Mouse (Mus musculus) adrenal gland, postnatal 10 days (tissue): ENCODE data around the gene Glmn. TPM values are rescaled to one million over a fixed set of nuclear protein-coding genes. Genes with fewer than 3 reads are reported as not detected.

Experiments used
- DNase-seq: peaks from one replicate; pipeline ENCODE4 v3.0.0; 2021; ENCODE audit warnings: mixed read lengths
- long read RNA-seq, 2 experiments: library from polyadenylated mRNA; stranded (forward); transcript quantifications; one replicate each; pipeline ENCODE4 v2.0.0; 2021
- total RNA-seq, 2 experiments: library from RNA; stranded (reverse); gene quantifications; 2 replicates each; pipeline ENCODE4 v1.2.3; 2021

Glmn gene
- total RNA-seq, result 10 to 100 TPM; 10.8 to 15.4 TPM
- long read RNA-seq, experiment 1, transcript Glmn-201 (19 exons, 2,015 nt), result major isoform, 5 of 7 reads
- long read RNA-seq, experiment 1, partial matches to known transcripts, result 0 of 7 reads
- long read RNA-seq, experiment 1, other reads (novel, unspliced or antisense), result 2 of 7 reads
- long read RNA-seq, experiment 2, partial matches to known transcripts, result 0 of 4 reads
- long read RNA-seq, experiment 2, other reads (novel, unspliced or antisense), result 0 of 4 reads

DNA sequence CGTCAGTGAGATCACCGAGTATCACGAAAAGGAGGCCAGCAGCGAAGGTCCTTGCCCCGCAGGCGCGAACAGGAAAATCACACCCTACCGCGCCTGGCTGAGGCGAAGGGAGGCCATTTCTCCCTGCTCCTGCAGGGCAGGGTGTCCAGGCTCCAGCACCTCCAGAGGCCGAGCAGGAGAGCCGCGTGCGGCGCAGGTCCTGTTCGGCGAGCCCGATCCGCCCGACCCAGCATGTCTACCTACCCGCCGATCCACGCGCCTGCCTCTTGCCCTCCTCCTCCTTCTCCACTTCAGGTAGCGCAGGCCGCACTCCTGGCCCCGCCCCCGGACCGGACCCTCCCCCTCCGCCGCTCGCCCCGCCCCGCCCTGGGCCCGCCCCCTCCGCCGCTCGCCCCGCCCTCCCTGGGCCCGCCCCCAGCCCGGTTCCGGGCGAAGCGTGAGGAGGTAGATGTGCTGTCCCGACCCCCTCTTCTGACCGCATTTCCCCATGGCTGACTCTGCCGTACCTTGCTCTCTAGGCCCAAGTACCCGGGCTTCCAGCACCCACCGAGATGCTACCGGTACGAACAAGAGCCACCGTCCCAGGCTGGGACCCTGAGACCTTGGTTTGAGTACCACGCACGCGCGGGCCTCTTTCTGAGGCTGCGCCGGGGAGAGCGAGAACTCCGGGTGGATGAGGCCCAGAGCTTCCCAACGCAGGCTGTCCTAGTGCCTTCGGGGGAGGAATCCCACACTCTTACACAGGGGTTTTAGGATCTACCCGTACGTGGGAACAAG, at the start of gene Glmn, which contains the start of gene Rpap2:
Glmn (minus strand) TSS at position 588 of the 777 bp plus-strand sequence.
Rpap2 (plus strand) TSS at position 73 of the 777 bp plus-strand sequence.
- DNase-seq, result peak; percentile 92

DNA sequence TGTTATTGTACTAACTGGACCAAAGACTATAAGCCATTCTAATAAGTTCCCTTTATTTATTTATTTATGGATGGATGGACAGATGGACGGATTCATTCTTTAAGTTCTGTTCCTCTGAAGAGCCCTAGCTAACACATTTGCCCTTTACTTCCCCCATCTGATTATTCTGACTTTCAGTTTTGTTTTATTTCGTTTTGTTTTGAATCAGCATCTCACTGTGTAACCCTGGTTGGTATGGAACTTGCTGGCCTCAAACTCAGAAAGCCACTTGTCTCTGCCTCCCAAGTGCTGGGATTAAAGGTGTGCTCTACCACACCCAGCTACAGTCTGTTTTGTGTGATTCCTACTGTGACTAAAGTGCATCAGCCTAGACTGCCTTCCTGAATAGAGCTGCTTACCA, 48.2 kb upstream of the Glmn start:
- no peak for DNase-seq

DNA sequence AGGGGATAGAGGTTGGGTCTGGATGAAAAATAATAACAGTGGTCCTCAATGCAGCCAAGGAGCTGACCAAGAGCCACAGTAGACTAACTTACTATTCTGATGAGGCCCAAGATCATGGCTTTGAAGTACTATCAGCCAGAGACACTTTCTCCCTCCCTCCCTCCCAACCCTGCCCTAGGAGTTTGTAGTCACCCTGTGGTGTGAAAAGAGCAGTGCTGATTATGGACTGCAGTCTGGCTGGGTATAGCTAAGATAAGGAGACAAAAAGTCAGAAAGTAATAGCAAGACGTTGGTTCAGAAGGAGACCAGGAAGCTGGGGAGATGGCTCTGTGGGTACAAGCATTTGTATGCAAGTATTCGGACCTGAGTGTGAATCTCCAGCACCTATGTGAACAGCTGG, 46.9 kb upstream of the Glmn start:
- no peak for DNase-seq

DNA sequence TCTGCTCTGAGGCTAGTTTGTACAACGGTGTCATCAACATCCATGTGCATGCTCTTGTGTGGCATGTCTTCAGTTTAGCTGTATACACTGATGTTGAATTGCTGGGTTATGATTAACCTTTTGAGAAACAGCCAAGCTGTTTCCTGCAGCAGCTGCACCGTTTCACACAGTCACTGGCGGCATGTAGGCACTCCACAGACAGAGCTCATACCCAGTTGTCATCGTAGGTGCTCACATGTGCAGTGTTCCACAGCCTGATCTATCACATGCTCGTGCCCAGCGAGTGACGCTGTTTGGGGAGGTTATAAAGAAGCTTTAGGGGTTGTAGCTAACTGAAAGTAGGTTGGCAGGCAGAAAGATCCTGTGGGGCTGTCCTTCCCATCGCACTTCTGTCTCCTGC, 40.7 kb upstream of the Glmn start:
- DNase-seq, result no peak

DNA sequence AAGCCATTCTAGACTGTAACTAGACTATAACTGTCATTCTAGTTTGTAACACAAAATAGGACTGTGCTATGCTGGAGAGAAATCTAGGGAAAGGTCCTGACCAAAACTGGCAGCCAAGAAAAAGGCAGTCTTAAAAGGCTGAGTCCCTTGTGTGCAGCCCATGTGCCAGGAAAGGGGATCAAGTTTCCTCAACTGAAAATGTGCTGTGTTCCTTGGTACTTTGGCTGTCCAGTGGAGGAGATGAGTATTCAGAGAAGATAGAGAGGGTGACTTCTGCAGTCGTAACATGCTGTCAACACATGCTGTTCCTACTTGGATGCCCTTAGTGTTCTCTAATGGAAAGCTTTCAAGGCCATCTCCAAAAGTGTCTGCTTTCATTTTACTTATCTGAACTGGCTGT, 39.4 kb upstream of the Glmn start:
- no peak for DNase-seq

DNA sequence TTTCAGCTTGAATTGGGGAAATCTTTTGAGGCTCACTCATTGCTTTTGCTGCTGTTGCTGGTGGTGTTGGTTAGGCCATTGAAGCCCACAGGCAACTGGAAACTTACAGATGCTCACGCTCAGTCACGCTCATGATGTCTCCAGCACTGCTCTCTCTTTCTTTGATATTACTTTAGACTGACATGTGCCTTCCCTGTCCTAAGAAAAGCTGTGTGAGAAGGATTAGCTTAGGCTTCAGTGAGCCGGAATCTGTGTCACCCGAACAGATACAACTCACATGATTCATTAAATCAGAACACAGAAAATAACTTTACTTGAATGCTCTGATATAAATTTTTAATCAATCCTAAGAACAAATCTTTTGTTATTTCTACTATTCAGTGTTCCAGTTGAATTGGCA, 36.0 kb upstream of the Glmn start:
- DNase-seq, result no peak

DNA sequence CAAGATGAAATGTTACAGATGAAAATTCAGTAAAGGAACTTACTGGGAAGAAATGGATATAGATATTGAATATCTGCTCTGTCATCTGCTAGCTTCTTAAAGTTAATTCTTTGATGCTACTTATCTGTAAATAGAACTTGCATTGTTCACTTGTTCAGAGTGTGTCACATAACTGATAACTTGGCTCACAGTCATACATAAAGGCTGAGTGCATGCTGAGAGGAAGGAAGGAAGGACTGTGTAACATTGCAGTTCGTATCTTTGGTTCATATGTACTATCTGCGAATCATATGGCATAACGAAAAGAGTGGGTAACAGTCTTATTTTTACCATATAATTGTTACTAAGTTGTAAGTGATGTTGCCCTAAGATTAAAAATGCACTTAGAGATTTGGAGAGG, 23.6 kb upstream of the Glmn start:
- DNase-seq, result no peak

DNA sequence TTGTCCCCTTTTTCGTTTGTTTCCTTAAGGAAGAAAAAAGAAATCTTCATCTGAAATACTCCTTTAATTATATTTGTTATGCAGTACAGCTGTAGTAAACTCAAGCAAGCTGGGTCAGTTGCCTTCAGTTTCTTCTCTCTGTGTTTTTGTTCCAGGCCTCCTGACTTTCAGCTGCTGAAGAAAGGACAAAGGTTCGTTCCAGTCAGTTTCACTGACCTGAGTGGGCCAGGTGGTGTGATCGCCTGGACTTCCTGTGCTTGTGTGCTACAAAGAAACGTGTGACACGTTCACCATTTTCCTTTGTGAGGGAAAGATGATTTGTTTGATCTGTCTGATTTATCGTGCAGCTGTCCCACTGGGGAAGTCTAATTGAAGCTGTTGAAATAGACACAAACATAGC, 20.3 kb upstream of the Glmn start:
- no peak for DNase-seq

DNA sequence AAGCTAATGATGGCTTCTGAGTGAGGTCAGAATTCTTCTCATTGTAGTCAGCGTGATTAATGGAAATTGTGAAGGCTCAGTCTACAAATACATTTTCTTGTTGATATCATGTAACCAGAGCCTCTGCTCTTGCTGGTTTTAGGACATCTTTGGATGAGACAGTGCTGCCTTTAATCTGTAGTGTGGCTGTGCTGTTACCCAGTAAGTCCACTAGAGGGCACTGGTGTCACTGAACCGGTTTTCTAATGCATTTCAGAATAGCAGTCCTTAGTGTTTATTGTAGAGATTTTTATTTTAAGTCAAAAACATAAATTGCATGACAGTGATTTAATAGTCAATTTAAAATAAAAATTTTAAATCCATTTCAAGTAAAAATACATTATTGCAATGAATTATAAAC, 13.5 kb upstream of the Glmn start:
- peak; percentile 67 for DNase-seq

DNA sequence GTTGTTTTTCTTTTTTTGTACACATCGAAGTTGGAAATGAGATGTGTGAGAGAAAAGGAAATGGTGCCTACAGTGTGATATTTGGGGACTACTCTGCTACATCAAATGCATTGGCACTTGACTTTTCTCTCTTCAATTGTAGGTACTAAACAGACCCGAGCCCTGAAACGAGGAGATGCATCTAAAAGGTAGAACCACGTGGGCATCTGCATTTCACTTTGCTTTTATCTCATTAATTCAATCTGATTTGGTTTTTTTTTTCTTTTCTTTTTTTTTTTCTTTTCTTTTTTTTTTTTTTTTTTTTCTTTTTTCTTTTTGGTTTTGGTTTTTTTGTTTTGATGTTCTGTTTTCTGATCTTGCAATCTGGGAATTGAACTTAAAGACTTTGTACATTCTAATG, 692 bp upstream of the Glmn start:
- DNase-seq, result no peak

DNA sequence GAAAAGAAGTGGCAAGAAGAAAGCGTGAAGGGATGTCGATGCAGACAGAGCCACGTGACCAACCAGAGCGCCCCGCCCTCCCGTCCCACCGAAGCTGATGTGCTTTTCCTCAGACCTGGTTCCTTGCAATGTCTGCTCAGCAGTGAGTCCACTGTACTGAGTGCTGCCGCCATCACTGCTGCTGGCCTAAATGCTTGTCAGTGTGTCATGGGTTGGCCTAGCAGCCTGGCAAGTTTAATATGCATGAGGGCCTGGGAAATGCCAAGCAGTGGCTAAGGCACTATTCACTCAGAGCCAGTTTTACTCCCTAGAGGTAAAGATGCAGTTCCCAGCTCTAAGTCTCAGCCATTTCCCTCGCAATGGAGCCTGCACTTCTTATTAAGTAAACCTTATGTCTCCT, 28.5 kb downstream of the Glmn start:
- DNase-seq, result no peak

DNA sequence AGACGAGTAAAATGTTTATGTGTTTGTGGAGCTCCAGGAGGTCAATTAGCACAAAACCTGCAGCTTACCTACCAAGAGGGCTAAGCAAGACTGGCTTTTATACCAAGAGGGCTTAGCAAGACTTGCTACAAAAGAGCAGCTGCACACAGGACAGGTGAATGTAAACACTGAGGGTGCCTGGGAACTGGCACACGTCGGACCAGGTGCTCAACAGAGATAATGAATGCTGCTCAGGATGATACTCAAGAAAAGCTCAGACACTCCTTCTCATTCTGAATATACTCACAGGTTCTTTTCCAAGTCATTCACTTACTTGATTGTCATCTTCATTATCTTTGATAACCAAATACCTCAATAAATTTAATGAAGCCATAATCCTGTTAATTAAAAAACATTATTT, 40.7 kb downstream of the Glmn start:
- DNase-seq, result no peak

DNA sequence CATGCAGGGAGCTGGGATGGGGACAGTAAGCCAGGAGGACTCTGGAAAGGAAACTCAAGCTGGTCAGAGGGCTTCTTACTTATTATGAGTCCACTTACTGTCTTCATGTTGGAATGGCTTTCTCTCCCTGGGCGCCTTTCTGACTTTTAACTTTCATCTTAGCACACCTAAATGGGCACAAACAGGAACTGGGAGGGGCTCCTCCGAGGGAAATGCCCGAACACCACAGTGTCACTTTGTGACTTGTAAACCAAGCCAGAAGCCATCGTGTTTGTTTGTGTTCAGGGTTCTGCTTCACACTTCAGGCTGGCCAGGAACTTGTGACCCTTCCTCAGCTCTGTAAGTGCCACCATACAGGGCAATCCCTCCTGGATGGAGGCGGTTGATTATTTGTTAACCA, 43.4 kb downstream of the Glmn start:
- DNase-seq, result no peak

DNA sequence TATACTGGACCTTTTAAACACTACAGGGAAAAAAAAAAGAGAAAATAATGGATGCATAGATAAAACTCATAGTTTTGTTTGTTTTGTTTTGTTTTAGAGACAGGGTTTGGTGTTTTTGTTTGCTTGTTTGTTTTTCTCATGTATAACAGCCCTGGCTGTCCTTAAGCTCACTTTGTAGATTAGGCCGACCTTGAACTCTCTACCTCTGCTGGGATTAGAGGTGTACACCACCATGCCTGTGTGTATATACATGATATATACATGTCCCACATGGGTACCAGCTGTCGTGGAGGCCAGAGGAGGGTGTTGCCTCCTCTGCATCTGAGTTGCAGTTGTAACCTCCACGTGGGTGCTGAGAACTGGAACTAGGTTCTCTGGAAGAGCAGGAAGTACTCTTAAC, 49.2 kb downstream of the Glmn start:
- DNase-seq, result no peak

DNA sequence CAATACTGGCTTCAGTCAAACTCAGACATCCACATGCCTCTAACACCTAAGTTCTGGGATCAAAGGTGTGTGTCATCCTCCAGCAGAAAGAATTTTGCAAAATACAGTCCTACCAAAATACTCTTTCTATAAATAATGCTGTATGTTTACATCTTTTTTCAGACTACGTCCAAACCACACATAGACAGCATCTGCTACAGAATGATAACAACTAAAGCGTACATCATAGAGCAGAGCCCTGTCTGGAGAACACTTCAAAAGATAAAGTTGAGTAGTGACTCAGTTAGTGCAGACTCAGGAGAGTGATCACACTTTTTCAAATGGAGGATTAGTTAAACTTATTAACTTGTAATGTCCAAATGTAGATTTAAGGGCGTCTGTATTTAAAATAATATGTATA, 49.7 kb downstream of the Glmn start:
- no peak for DNase-seq

DNA sequence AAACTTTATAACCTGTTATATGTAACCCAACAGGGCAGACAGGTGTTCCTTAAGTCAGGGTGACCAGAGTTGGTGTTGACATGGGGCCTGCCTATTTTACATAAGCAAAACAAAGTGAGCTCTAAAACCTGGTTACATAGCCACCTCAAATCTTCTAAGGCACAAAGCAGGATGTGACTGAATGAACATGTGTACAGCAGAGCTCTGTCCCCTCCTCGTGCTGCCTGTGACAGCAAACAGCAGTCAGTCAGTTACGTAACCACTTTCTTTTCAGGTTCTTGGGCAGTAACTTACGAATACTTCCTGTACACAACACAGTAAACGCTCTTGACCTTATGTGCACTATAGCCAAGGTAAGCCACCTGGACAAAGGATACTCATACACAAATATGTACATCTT, 51.8 kb downstream of the Glmn start:
- no peak for DNase-seq

DNA sequence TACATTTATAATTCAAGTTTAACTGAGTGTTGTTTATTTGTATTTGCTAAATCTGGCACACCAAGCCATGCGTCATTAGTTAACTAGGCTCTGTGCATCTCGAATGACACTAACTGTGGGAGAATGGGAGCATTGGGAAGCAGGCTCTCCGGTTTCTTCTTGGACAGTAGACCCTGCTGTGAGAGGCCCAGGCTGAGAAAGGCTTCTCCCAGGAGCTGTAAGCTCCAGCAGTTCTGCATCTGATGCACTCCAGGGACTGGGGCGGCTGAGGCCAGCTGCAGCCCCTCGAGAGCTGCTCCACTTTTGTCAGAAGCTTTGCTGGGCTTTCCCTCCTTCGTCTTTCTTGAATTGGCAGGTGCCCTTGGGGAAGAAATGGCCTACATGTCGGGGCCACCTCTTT, 56.0 kb downstream of the Glmn start:
- peak; percentile 25 for DNase-seq

DNA sequence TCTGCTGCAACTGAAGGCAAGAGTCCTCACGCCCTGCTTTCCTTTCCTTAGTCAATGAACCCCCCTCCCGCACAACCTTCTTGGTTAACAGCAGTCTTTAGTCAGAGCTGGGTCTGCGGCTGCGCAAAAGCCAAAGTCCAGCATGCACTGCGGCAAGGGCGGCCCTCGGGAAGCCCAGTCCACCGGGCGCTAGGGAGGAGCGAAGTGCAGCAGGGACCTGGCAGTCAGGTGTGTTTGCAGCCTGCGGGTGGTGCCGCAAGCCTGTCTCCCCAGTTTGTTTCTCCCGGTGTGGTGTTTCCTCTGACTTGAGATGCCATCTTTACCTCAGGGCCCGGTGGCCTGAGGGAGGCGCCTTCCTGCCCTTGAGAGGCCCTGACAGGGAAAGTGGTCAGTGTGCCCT, 63.1 kb downstream of the Glmn start, which contains the start of gene 1700028K03Rik:
1700028K03Rik (plus strand) TSS at position 129 of the 400 bp plus-strand sequence.
- no peak for DNase-seq

DNA sequence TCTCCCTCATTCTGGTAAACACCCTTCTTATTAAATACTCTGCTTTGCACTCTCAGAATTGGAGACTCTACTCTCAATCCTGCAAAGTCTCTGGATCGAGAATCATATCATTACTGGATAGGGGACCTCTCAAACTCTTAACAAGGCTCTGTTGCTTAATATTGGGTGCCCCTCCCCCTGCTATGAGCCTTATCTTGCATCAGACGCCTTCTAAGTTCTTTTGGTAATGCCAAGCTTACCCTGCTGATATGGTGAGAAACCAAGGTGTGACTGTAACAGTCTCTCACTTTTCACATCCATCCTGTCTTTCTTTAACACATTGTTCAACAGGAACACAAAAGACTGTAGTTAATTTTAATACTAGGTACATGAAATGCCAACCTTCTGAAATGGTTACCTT, 64.1 kb downstream of the Glmn start:
- DNase-seq, result no peak

DNA sequence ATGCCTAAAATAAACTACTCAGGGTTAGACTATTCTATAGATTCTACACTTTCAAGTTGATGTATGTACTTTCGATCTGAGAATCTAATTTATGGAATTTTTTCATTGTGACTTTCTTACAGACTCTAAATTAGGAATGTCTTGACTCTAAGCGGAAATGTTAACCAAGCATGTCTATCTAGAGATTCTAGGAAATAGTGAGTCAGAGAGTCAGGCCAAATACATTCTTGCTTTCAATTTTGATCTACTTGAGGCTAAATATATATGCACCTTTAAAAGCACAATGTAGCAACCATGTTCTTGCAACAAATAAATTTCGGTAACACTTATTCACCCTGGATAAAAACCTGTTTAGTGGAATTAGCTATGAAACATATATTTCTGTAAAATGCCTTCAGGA, 68.8 kb downstream of the Glmn start:
- DNase-seq, result no peak

DNA sequence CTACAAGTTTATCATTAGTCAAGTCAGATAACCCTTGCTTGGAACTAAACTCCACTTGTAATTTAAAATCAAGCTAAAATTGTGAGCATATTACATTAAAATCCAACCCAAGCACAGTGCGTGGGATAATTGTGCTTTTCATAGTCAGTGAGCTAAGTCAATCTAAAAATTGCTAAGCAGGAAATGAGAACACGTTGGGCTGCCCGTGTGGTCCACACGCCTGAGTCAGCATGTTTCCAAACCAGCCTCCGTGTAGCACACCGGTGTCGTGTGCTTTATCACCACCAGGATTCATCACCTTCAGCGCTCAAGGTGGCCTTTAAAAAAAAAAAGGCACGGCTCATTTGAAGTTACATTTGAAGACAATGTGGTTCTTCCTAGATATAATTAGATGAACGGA, 73.4 kb downstream of the Glmn start:
- no peak for DNase-seq

DNA sequence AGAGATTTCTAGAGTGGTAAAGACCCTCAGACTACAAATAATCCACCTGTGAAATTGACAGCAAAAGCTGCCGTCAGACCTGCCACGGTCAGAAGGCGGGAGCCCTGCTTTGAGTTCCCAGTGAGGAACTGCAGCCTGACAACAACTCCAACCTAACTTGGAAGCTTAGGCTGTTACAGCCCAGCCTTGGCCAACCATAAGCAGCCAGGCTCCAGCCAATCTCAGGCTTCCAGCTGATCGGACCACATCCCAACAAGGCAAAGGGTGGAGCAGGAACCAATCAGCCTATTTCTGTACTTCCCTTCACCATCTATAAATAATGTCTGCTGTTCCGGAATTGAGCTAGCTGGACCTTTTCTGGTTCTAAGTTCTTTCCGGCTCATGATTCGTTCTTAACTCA, 75.8 kb downstream of the Glmn start:
- DNase-seq, result peak; percentile 14

DNA sequence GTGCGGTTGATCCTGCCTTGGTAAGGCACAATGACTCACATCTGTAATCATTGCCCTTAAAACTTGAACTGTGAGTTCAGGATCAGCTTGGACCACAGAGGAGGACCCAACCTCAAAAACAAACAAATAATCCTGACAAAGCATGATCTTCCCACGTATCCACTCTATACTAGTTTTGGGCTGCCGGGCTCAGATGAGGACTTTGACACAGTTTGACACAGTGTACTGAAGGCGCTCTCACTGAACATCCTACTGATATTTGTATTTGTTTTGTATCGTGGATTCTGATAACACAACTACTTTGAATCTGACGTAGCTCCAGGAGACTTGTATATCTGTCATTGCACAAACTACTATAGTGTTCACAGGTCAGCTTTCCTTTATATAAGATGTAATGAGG, 76.3 kb downstream of the Glmn start:
- DNase-seq, result no peak

DNA sequence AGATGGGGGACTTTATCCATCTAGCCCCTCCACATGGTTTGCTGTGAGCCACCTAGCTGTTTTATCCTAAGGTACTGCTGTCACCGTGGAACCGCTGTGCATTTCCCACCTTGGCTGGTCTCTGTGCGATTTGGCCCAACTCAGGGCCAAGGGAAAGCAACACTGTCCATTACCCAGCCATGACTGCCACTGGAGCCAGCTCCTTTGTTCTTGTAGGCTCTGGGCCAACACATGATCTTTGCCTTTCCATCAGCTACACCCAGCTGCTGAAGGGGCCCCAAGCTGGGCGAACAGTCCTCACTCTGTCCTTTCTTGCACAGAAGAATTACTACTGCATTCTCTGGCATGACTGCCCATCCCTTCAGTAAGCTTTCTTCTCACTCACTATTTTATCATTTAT, 79.1 kb downstream of the Glmn start:
- peak; percentile 7 for DNase-seq
